In the genomic region with DNA sequence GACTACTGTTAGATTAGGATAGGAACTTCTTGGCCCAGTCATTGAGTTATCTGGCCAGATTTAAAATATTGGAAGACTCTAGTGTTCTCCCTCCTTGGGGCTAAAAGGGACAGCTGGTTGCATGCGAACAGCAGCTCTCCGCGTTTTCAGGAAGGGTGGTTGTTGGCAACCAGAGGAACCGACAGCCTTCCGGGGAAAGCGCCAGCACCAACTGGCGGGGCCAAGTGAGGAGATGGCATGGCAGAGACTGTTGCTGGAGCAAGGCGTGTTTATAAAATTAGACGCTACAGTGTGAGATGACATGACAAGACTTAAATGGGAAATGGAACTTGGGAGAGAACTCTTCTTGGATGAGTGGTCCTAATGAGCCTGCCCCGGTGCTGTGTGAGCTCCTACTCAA, we compare ENCODE assay signal across 18 mouse cellular contexts.
A peak's percentile ranks its signal among the peaks of the same experiment; 100 is the strongest.
DNase-seq lines count a peak whose midpoint lies in the region; ATAC-seq and TF ChIP-seq lines count a peak whose summit lies in the region.
"Had no signal": no experiment of that assay in that cellular context is flagged by ENCODE, and none has a peak within 500 bp of the region (broad histone marks: within the 10 kb centered on the region; RNA-seq: fewer than 3 reads in every experiment).

No protein-coding gene starts in this region.

- WGBS in forebrain, postnatal 0 days, result 73% methylated on average over 10 of the region's 10 CpGs
- WGBS in liver, embryonic 12.5 days (ENCODE audit: insufficient replicate concordance), result 87% methylated on average over 10 of the region's 10 CpGs
- 93% methylated on average over 10 of the region's 10 CpGs for WGBS in hindbrain, embryonic 12.5 days

- no peak overlapping the region for H3K27ac ChIP-seq in forebrain, postnatal 0 days (ENCODE audit: low read depth, low read length)
- no peak overlapping the region for H3K27ac ChIP-seq in liver, embryonic 12.5 days
- H3K27ac ChIP-seq in hindbrain, embryonic 12.5 days, result no peak overlapping the region
- H3K27ac ChIP-seq: embryonic facial prominence, embryonic 10.5 days; heart, embryonic 13.5 days; hindbrain, embryonic 14.5 days; limb, embryonic 13.5 days; lung, embryonic 15.5 days had no signal

- no peaks in the 10 kb centered on the region for H3K9me3 ChIP-seq in forebrain, postnatal 0 days (ENCODE audit: low read length)
- H3K9me3 ChIP-seq in liver, embryonic 12.5 days (replicated peaks), result no peaks in the 10 kb centered on the region
- no peaks in the 10 kb centered on the region for H3K9me3 ChIP-seq in hindbrain, embryonic 12.5 days (replicated peaks)
- H3K9me3 ChIP-seq: lung, embryonic 15.5 days had no signal

- no peak overlapping the region for H3K9ac ChIP-seq in forebrain, postnatal 0 days
- no peak overlapping the region for H3K9ac ChIP-seq in liver, embryonic 12.5 days
- no peak overlapping the region for H3K9ac ChIP-seq in hindbrain, embryonic 12.5 days
- H3K9ac ChIP-seq: heart, embryonic 13.5 days; hindbrain, embryonic 14.5 days; limb, embryonic 13.5 days; lung, embryonic 15.5 days had no signal

- H3K4me2 ChIP-seq in forebrain, postnatal 0 days (ENCODE audit: low read depth), result no peak overlapping the region
- H3K4me2 ChIP-seq in liver, embryonic 12.5 days, result no peak overlapping the region
- H3K4me2 ChIP-seq in hindbrain, embryonic 12.5 days (replicated peaks), result no peak overlapping the region
- H3K4me2 ChIP-seq: heart, embryonic 13.5 days; hindbrain, embryonic 14.5 days; limb, embryonic 13.5 days; lung, embryonic 15.5 days; midbrain, embryonic 11.5 days had no signal

- no peaks in the 10 kb centered on the region for H3K27me3 ChIP-seq in forebrain, postnatal 0 days (ENCODE audit: insufficient read depth, low read length)
- H3K27me3 ChIP-seq in liver, embryonic 12.5 days (replicated peaks), result no peaks in the 10 kb centered on the region
- no peaks in the 10 kb centered on the region for H3K27me3 ChIP-seq in hindbrain, embryonic 12.5 days
- H3K27me3 ChIP-seq: limb, embryonic 13.5 days; lung, embryonic 15.5 days; Patski had no signal

- no peak overlapping the region for H3K4me3 ChIP-seq in forebrain, postnatal 0 days (ENCODE audit: low read depth, low read length)
- H3K4me3 ChIP-seq in liver, embryonic 12.5 days, result no peak overlapping the region
- no peak overlapping the region for H3K4me3 ChIP-seq in hindbrain, embryonic 12.5 days
- H3K4me3 ChIP-seq: embryonic facial prominence, embryonic 10.5 days; heart, embryonic 13.5 days; limb, embryonic 13.5 days; lung, embryonic 15.5 days had no signal

- H3K4me1 ChIP-seq in forebrain, postnatal 0 days (ENCODE audit: insufficient read depth), result no peaks in the 10 kb centered on the region
- H3K4me1 ChIP-seq in liver, embryonic 12.5 days, result no peaks in the 10 kb centered on the region
- no peaks in the 10 kb centered on the region for H3K4me1 ChIP-seq in hindbrain, embryonic 12.5 days
- H3K4me1 ChIP-seq: embryonic facial prominence, embryonic 10.5 days; heart, embryonic 13.5 days; limb, embryonic 13.5 days; lung, embryonic 15.5 days had no signal

- ATAC-seq in forebrain, postnatal 0 days, result peak; percentile 93
- no peak for ATAC-seq in liver, embryonic 12.5 days
- no peak for ATAC-seq in hindbrain, embryonic 12.5 days (ENCODE audit: low FRiP score)
- ATAC-seq: Patski had no signal

- peak; percentile 42 for DNase-seq in gastrocnemius, adult 18-20 months (ENCODE audit: low spot score)
- DNase-seq in gastrocnemius, postnatal 36 days, result no peak
- peak; percentile 90 for DNase-seq in forebrain, postnatal 0 days
- peak; percentile 57 to 70 for DNase-seq in layer of hippocampus, adult 8-10 months (ENCODE audit: low spot score in 2 of 2)
- DNase-seq in right cerebral cortex, adult 2 months (ENCODE audit: low spot score in 2 of 2), result peak; percentile 45 to 47
- DNase-seq: adrenal gland, adult 8-10 months; cerebellum, adult 11 months; kidney, adult 9 months; thymus, postnatal 4 days had no signal

- no peak for TF ChIP-seq CTCF in forebrain, postnatal 0 days (IDR thresholded peaks at IDR 0.05; ENCODE audit: low read depth)

- intact Hi-C loops in gastrocnemius, postnatal 36 days (cut with DNase I), result no loop called here

- no peaks in the 10 kb centered on the region for H3K36me3 ChIP-seq in forebrain, postnatal 0 days (ENCODE audit: insufficient read depth)
- H3K36me3 ChIP-seq in liver, embryonic 12.5 days, result no peaks in the 10 kb centered on the region
- H3K36me3 ChIP-seq in hindbrain, embryonic 12.5 days, result no peaks in the 10 kb centered on the region
- H3K36me3 ChIP-seq: embryonic facial prominence, embryonic 10.5 days; heart, embryonic 13.5 days; limb, embryonic 13.5 days; lung, embryonic 15.5 days had no signal

Comparison
In these comparisons a context has a peak if more than half of its experiments do, and no peak if none do; other contexts are left out.
1. DNase-seq: peak in gastrocnemius, adult 18-20 months (single experiment), forebrain, postnatal 0 days (single experiment), layer of hippocampus, adult 8-10 months (2 of 2) and right cerebral cortex, adult 2 months (2 of 2); none in gastrocnemius, postnatal 36 days (0 of 2).